Mouse (Mus musculus): ENCODE measurements around the gene Casq2. TPM values are rescaled to one million over a fixed set of nuclear protein-coding genes. Genes with fewer than 3 reads are reported as not detected.
A peak's percentile ranks its signal among the peaks of the same experiment; 100 is the strongest.

Casq2 gene
- total and polyA plus RNA-seq, 3 experiments = not detected

DNA sequence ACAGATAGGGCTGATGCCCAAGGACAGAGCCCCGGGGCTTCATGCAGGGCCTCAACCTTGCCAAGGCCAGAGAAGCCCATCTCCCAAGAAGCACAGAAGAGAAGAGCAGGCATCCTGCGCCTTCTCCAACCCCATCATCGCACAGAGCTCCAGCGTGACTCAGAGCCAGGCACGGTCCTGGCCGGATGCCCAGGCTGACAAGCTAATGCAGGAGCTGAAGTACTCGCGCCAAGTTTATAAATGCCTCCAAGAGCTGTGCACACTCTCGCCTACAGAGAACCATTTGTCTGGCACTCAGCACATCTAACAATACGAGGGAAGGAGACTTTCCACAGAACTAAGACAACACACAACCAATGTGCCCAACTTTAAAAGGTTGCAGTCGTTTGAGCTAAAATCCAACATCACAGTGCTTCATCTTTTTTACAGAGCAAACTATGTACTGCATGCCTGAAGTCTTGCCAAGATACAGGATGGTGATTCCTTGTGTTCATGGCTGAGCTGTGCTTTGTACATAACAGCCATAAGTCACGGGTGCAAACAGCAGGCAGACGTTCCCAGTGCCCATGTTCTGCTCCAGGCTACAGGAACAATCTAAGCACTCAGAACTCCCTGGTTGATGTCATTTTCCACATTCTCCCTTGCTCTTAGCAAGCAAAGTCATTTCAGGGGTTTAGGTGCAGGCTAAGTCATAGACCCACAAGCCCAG, 83.1 kb downstream of the Casq2 start:
- TF ChIP-seq ETS1 (IDR thresholded peaks at IDR 0.05; ENCODE audit: low read depth, low read length) (0 out of 2 replicates have a peak, but pooled peaks have one; percentile 20), CHD2 (IDR thresholded peaks at IDR 0.05; ENCODE audit: low read length) (no peak), BHLHE40 (IDR thresholded peaks at IDR 0.05; ENCODE audit: borderline replicate concordance, low read depth, low read length) (peak; percentile 95), EP300 (IDR thresholded peaks at IDR 0.05; ENCODE audit: low read depth in 1 of 2, low read length in 2 of 2) (0 out of 4 replicates have a peak, but pooled peaks of 1 of the 2 experiments have one; percentile 7), SIN3A (IDR thresholded peaks at IDR 0.05; ENCODE audit: low read length) (no peak)
- H3K4me3 ChIP-seq (ENCODE audit: control insufficient read depth in 1 of 2, insufficient read depth in 1 of 2, low read depth in 2 of 2, low read length in 2 of 2) = no peak overlapping the region

DNA sequence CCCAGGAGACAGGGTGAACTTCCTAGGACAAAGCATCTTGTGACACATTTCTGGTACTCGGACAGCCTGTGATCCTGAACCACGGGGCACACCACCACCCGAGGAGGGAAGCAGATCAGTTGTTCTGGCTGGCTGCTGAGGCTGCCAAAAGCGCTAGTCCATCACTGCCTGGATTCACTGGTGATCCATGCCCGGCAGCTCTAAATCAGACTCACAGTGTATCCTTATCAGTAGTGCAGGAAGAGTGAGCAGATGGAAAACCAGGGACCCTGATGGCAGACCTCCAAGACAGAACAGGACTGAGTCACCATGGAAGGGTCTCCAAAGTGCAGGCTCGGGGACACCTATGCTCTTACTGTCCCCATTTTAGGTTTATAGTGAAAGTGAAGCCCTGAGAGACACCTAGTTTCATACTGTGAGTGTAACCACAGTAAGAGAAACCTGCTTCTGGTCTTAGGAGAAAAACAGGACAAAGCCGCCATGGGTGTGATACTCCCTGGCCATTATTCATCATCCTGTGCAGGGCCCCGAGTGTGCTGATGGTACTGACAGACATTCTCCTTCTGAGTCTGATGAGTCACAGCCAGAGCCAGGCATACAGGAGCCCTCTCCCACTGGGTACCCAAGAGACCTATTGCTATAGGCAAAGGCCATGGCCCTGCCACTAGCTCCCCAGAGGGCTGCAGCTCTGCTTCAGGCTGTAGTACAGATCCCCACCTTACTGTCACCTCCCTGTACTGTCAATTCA, 88.1 kb downstream of the Casq2 start:
- Histone ChIP-seq H3K36me3 (ENCODE audit: control insufficient read depth in 1 of 2, insufficient read depth in 2 of 2, low read length in 2 of 2) (peaks cover 0 to 1% of the 10 kb centered on the region in 2 experiments; a peak in 1 of 4 replicates), H3K27me3 (ENCODE audit: control insufficient read depth in 1 of 2, insufficient read depth in 2 of 2, low read length in 2 of 2) (no peaks in the 10 kb centered on the region), H3K4me3 (ENCODE audit: control insufficient read depth in 1 of 2, insufficient read depth in 1 of 2, low read depth in 2 of 2, low read length in 2 of 2) (no peak overlapping the region), H3K79me2 (ENCODE audit: control insufficient read depth, insufficient read depth, low read length, poor library complexity) (no peaks in the 10 kb centered on the region), H3K27ac (ENCODE audit: control insufficient read depth, low read depth, low read length) (no peak overlapping the region), H3K9me3 (replicated peaks; ENCODE audit: insufficient read depth, low read length) (no peaks in the 10 kb centered on the region), H3K9ac (ENCODE audit: control insufficient read depth, low read depth, low read length, poor library complexity, severe bottlenecking) (no peak overlapping the region), H3K4me1 (ENCODE audit: control insufficient read depth in 1 of 2, insufficient read depth in 2 of 2, low read length in 2 of 2) (peaks cover 0 to 5% of the 10 kb centered on the region in 2 experiments; a peak in 2 of 4 replicates)
- DNase-seq (ENCODE audit: low read depth, low spot score) = no peak
- TF ChIP-seq ELF1 (IDR thresholded peaks at IDR 0.05; ENCODE audit: low read depth, low read length) (no peak), MAZ (IDR thresholded peaks at IDR 0.05; ENCODE audit: low read depth, low read length) (no peak), MYC (IDR thresholded peaks at IDR 0.05; ENCODE audit: low read depth, low read length) (no peak), NELFE (IDR thresholded peaks at IDR 0.05; ENCODE audit: low read depth, low read length) (no peak), MYB (IDR thresholded peaks at IDR 0.05; ENCODE audit: low read depth, low read length) (no peak), KAT2A (conservative IDR thresholded peaks at IDR 0.05; ENCODE audit: low read depth, low read length) (no peak), EP300 (IDR thresholded peaks at IDR 0.05; ENCODE audit: low read depth in 1 of 2, low read length in 2 of 2) (no peak), TBP (IDR thresholded peaks at IDR 0.05; ENCODE audit: low read depth, low read length) (no peak), SMC3 (IDR thresholded peaks at IDR 0.05; ENCODE audit: low read depth, low read length) (no peak), E2F4 (IDR thresholded peaks at IDR 0.05; ENCODE audit: borderline replicate concordance, low read depth, low read length) (no peak), GABPA (IDR thresholded peaks at IDR 0.05; ENCODE audit: low read depth, low read length) (no peak), TAL1 (IDR thresholded peaks at IDR 0.05; ENCODE audit: low read length) (no peak), MAFK (IDR thresholded peaks at IDR 0.05; ENCODE audit: borderline replicate concordance, low read depth, low read length) (no peak), MEF2A (IDR thresholded peaks at IDR 0.05; ENCODE audit: extremely low read depth, insufficient replicate concordance, low read depth, low read length, poor library complexity, severe bottlenecking) (no peak), POLR2A (IDR thresholded peaks at IDR 0.05; ENCODE audit: control insufficient read depth in 1 of 2, insufficient read depth in 1 of 2, low read depth in 1 of 2, low read length in 2 of 2, poor library complexity in 1 of 2) (no peak), USF1 (IDR thresholded peaks at IDR 0.05; ENCODE audit: low read depth, low read length) (no peak), ZC3H11A (IDR thresholded peaks at IDR 0.05; ENCODE audit: low read depth, low read length) (no peak), HCFC1 (IDR thresholded peaks at IDR 0.05; ENCODE audit: low read depth, low read length) (no peak)

More for the DNA sequence above, 83.1 kb downstream of the Casq2 start:
- H3K9me3 ChIP-seq (replicated peaks; ENCODE audit: insufficient read depth, low read length) = no peaks in the 10 kb centered on the region
- H3K9ac ChIP-seq (ENCODE audit: control insufficient read depth, low read depth, low read length, poor library complexity, severe bottlenecking) = no peak overlapping the region
- peaks cover 0 to 29% of the 10 kb centered on the region in 2 experiments; a peak in 2 of 4 replicates for H3K36me3 ChIP-seq (ENCODE audit: control insufficient read depth in 1 of 2, insufficient read depth in 2 of 2, low read length in 2 of 2)
- no peaks in the 10 kb centered on the region for H3K27me3 ChIP-seq (ENCODE audit: control insufficient read depth in 1 of 2, insufficient read depth in 2 of 2, low read length in 2 of 2)
- H3K79me2 ChIP-seq (ENCODE audit: control insufficient read depth, insufficient read depth, low read length, poor library complexity) = peaks cover 2% of the 10 kb centered on the region; the same call in 1 of the 2 replicates
- H3K4me1 ChIP-seq (ENCODE audit: control insufficient read depth in 1 of 2, insufficient read depth in 2 of 2, low read length in 2 of 2) = peaks cover 6 to 32% of the 10 kb centered on the region in 2 experiments
- H3K27ac ChIP-seq (ENCODE audit: control insufficient read depth, low read depth, low read length) = 0 out of 2 replicates have a peak overlapping the region, but pooled peaks have one; percentile 16
- peak; percentile 91 for DNase-seq (ENCODE audit: low read depth, low spot score)

Data from MEL (cell line).